Mouse (Mus musculus) bone marrow macrophage, adult 2 months (primary cell): ENCODE data around the gene Krtap15.

ENCODE experiments used
- CTCF ChIP-seq: IDR thresholded peaks from 2 replicates; pipeline ENCODE4 v1.5.1; 2012; ENCODE audit warnings: low read depth, mild to moderate bottlenecking, low read length, moderate library complexity
- POLR2A ChIP-seq: IDR thresholded peaks from 2 replicates; pipeline ENCODE4 v1.6.1; 2012; ENCODE audit warnings: mild to moderate bottlenecking, low read depth, low read length, borderline replicate concordance

DNA sequence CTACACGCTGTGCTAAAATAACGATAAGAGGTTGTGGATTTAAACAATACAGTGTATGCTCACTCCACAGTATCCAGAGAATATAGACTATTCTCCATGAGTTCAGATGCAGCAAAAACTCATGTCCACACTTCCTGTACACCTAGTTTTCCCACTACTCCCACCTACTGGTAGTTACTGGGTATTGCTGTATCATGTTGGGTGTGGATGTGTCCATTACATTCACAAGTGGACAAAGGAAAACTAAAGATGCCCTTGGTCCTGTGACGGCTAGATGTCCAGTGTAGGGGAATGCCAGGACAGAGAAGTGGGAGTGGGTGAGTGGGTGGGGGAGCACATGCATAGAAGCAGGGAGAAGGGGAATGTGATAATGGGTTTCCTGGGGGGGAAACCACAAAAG lies 3.7 kb downstream of the Krtap15 start:
- TF ChIP-seq CTCF, result no peak
- TF ChIP-seq POLR2A, result no peak
